Mouse (Mus musculus): ENCODE data around the gene Xpnpep2. TPM values are rescaled to one million over a fixed set of nuclear protein-coding genes. Genes with fewer than 3 reads are reported as not detected.

Xpnpep2 gene
- polyA plus RNA-seq, 1 experiment, result not detected

DNA sequence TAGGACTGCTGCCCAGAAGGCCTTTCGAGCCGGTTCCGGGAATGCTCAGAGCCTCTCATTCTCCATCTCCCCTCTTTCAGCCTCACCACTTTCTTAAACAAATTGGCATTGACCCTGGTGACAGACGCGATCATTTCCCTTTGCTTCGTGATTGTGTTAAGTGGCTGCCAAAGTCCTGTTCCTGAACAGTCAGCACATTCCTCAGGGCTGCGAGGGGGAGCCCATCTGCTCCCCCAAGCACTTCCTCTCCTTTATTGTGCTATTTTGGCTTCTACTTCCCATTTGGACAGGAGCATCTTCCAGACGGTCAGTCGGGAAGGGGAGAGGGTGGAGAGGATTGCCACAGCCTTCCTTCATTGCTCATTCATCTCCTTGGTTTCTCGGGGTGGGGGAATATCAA is 16.4 kb upstream of the Xpnpep2 start:
- H3K36me3 ChIP-seq (ENCODE audit: control insufficient read depth), result no peaks in the 10 kb centered on the region
- no peak overlapping the region for H3K4me3 ChIP-seq (replicated peaks)
- H3K4me1 ChIP-seq (ENCODE audit: control insufficient read depth), result no peaks in the 10 kb centered on the region
- no peaks in the 10 kb centered on the region for H3K9me3 ChIP-seq (ENCODE audit: control insufficient read depth, low read length)
- peaks cover 5% of the 10 kb centered on the region; the same call in 1 of the 2 replicates for H3K27me3 ChIP-seq (ENCODE audit: control insufficient read depth)
- TF ChIP-seq GATA1 (IDR thresholded peaks at IDR 0.05; ENCODE audit: low read length) (no peak), TAL1 (IDR thresholded peaks at IDR 0.05; ENCODE audit: low read length) (no peak)

DNA sequence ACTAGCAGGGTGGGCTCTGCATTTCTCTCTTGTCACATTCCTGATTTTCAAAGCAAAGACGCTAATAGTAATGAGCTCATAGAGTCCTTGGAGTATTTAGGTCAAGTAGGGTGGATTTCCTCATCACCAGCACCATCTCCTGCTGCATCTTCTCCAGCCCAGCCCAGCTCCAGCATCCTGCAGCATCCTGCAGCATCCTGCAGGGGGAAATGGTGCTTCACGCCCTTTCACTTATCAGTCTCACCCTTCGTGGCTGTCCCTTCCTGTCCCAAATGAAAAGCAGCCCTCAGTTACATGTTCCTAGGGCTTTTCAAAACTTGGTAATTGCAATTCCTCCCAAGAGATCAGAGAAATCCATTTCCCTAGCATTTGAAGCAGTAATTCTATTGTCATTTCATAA is 15.0 kb upstream of the Xpnpep2 start:
- no peaks in the 10 kb centered on the region for H3K36me3 ChIP-seq (ENCODE audit: control insufficient read depth)
- peaks cover 2% of the 10 kb centered on the region; the same call in 1 of the 2 replicates for H3K27me3 ChIP-seq (ENCODE audit: control insufficient read depth)
- H3K4me3 ChIP-seq (replicated peaks), result no peak overlapping the region
- H3K4me1 ChIP-seq (ENCODE audit: control insufficient read depth), result no peaks in the 10 kb centered on the region
- no peak for TF ChIP-seq TAL1 (IDR thresholded peaks at IDR 0.05; ENCODE audit: low read length)
- TF ChIP-seq GATA1 (IDR thresholded peaks at IDR 0.05; ENCODE audit: low read length), result no peak
- H3K9me3 ChIP-seq (ENCODE audit: control insufficient read depth, low read length), result no peaks in the 10 kb centered on the region

DNA sequence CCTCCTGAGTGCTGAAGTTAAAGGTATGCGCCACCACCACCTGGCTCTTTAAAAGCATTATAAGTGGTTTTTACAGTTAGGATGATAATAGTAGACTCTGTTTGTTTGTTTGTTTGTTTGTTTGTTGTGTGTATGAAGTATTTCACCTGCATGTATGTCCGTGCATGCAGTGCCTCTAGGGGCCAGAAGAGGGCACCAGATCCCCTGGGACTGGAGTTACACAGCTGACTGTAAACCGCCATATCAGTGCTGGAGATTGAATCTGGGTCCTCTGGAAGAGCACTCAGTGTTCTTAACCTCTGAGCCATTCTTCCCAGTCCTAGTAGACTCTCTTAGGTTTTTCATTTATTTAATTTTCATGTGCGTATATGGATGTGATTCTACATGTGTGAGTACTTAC is 13.9 kb upstream of the Xpnpep2 start:
- Histone ChIP-seq H3K9me3 (ENCODE audit: control insufficient read depth, low read length) (no peaks in the 10 kb centered on the region), H3K27me3 (ENCODE audit: control insufficient read depth) (no peaks in the 10 kb centered on the region), H3K4me1 (ENCODE audit: control insufficient read depth) (no peaks in the 10 kb centered on the region), H3K4me3 (replicated peaks) (no peak overlapping the region), H3K36me3 (ENCODE audit: control insufficient read depth) (no peaks in the 10 kb centered on the region)
- TF ChIP-seq TAL1 (IDR thresholded peaks at IDR 0.05; ENCODE audit: low read length), result no peak
- no peak for TF ChIP-seq GATA1 (IDR thresholded peaks at IDR 0.05; ENCODE audit: low read length)

DNA sequence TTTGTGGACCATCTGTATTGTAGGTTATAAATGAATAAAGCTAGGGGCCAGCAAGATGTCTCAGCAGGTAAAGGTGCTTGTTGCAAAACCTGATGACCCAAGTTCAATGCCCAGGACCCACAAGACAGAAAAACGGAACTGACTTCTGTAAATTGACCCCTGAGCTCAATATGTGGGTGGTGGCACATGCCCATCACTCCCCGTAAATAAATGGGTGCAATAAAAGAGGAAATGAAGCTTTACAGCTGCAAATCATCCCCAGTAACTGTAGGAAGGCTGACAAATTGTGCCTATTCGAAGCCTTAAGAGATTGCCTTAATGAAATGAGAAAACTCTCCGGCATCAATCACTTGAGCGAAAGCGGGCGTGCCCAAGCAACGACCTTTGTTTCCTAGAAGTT is 11.9 kb upstream of the Xpnpep2 start:
- Histone ChIP-seq H3K36me3 (ENCODE audit: control insufficient read depth) (no peaks in the 10 kb centered on the region), H3K27me3 (ENCODE audit: control insufficient read depth) (no peaks in the 10 kb centered on the region), H3K4me1 (ENCODE audit: control insufficient read depth) (no peaks in the 10 kb centered on the region), H3K9me3 (ENCODE audit: control insufficient read depth, low read length) (no peaks in the 10 kb centered on the region), H3K4me3 (replicated peaks) (no peak overlapping the region)
- no peak for TF ChIP-seq TAL1 (IDR thresholded peaks at IDR 0.05; ENCODE audit: low read length)
- no peak for TF ChIP-seq GATA1 (IDR thresholded peaks at IDR 0.05; ENCODE audit: low read length)

DNA sequence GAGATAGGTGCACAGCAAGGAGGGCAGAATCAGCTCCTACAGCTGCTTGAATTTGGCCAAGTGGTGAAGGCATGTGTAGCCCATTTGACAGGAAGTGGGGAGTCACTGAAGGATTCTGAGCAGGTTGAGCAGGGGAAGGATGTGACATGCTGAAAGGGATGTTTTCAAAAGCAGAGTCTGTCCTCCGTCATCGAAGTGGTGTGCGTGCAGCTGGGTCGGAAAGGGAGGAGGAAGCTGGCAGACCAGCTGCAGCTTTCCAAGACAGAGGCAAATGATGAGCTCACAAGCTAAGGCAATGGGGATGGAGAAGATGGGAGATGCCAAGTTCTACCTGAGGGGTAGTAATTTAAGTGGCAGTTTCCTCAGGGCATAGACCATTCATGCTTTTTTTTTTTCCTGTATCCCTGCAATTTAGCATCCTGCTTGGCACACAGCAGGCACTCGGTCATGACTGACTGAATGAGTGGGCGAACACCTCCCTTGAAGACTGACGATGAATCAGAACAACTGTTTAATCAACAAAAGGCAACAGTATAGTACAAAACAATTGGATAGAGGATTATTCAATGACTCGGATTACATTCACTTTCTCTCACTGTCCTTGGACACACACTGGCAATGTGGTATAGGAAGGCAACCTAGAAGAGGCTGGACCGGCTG is 9.9 kb upstream of the Xpnpep2 start:
- no peak overlapping the region for H3K4me3 ChIP-seq (replicated peaks)
- no peaks in the 10 kb centered on the region for H3K4me1 ChIP-seq (ENCODE audit: control insufficient read depth)
- H3K36me3 ChIP-seq (ENCODE audit: control insufficient read depth), result no peaks in the 10 kb centered on the region
- TF ChIP-seq TAL1 (IDR thresholded peaks at IDR 0.05; ENCODE audit: low read length) (no peak), GATA1 (IDR thresholded peaks at IDR 0.05; ENCODE audit: low read length) (no peak)
- no peaks in the 10 kb centered on the region for H3K27me3 ChIP-seq (ENCODE audit: control insufficient read depth)
- no peaks in the 10 kb centered on the region for H3K9me3 ChIP-seq (ENCODE audit: control insufficient read depth, low read length)

DNA sequence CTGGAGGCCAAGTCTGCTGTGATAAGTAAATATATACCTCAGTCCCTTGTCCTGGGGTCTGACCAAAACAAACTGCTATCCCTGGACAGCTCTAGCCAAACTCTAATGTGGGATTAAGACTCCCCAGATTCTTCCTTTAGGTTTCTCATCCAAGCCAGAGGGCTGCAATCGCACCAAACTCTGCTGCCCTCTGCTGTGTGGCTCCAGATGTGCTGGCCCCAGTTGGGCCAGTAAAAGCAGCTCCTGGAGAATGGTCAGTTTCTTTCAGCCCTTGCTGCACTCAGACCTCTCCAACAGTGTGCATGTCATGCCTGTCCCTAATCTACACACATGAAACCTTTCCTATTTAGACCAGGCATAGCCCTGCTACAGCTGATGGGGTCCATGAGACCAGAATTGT is 8.7 kb upstream of the Xpnpep2 start:
- no peaks in the 10 kb centered on the region for H3K36me3 ChIP-seq (ENCODE audit: control insufficient read depth)
- H3K27me3 ChIP-seq (ENCODE audit: control insufficient read depth), result no peaks in the 10 kb centered on the region; the same call in 1 of the 2 replicates
- H3K4me1 ChIP-seq (ENCODE audit: control insufficient read depth), result no peaks in the 10 kb centered on the region
- no peaks in the 10 kb centered on the region for H3K9me3 ChIP-seq (ENCODE audit: control insufficient read depth, low read length)
- H3K4me3 ChIP-seq (replicated peaks), result no peak overlapping the region
- TF ChIP-seq GATA1 (IDR thresholded peaks at IDR 0.05; ENCODE audit: low read length), result no peak
- TF ChIP-seq TAL1 (IDR thresholded peaks at IDR 0.05; ENCODE audit: low read length), result no peak

DNA sequence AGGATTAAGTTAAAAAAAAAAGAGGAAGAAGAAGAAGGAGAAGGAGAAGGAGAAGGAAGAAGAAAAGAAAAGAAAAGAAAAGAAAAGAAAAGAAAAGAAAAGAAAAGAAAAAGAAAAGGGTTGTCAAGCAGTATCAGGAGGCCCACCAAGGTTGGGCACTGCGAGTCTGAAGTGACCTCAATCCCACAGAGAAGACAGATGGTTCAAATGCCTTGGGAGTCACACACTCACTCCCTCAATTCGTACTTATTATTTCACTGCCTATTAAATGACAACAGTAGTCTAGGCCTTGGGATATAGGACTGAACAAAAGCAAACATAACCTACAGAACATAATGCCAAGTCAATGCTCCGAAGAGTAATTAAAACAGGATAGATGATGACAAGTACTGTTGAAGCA is 5.3 kb upstream of the Xpnpep2 start:
- H3K27me3 ChIP-seq (ENCODE audit: control insufficient read depth), result no peaks in the 10 kb centered on the region; the same call in 1 of the 2 replicates
- H3K36me3 ChIP-seq (ENCODE audit: control insufficient read depth), result no peaks in the 10 kb centered on the region
- H3K9me3 ChIP-seq (ENCODE audit: control insufficient read depth, low read length), result no peaks in the 10 kb centered on the region
- TF ChIP-seq GATA1 (IDR thresholded peaks at IDR 0.05; ENCODE audit: low read length), result no peak
- TF ChIP-seq TAL1 (IDR thresholded peaks at IDR 0.05; ENCODE audit: low read length), result no peak
- no peaks in the 10 kb centered on the region for H3K4me1 ChIP-seq (ENCODE audit: control insufficient read depth)
- no peak overlapping the region for H3K4me3 ChIP-seq (replicated peaks)

DNA sequence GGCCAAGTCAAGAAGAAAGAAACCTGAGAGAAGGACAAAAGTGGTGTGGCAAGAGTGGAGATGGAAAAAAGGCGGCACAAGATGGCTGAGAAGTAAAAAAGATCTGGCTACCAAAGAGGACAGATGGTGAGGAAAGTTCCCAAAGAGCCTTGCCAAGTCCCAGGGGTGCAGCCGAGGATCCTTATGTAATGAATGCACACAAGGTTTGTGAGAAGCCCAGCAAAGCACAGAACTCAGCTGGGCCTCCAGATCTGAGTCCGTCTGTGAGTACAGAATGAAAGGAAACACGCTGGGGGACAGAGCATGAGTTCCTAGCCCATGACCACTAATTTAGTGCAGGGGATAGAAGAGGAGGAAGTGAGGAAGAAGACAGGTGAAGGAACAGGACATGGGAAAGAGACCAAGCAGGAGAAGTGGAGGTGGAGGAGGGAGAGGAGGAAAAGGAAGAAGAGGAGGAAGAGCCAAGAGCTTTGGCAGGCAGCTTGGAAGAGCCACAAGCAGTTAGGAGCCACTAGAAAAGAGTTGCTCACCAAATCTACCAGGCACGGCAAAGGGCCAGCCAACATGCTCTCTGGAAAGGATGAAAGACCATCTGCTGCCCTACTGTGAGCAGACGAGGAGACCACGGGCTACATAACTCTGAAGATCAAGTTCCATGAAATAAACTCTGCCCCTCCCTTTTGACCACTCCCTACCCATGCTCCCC is 3.6 kb upstream of the Xpnpep2 start:
- H3K36me3 ChIP-seq (ENCODE audit: control insufficient read depth), result no peaks in the 10 kb centered on the region
- TF ChIP-seq GATA1 (IDR thresholded peaks at IDR 0.05; ENCODE audit: low read length), result no peak
- TF ChIP-seq TAL1 (IDR thresholded peaks at IDR 0.05; ENCODE audit: low read length), result no peak

DNA sequence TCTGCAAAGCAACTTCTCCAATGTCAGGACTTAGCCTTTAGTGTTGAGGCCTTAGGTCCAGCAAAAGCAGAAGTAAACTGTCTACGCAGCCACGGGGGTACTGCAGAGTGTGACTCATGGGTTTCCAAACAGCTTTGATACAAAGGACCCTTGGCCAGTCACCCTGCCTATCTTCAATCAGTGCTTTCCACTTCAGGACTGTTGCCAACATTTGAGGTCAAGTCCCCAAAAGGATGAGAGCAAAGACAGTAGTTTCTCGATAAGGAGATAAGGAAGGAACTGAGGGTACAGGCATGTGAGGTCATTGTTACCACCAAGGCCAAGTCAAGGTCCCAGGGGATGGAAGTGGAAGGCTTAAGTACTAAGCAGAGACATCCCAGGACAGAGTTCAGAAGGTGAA is 2.3 kb upstream of the Xpnpep2 start:
- no peak overlapping the region for H3K4me3 ChIP-seq (replicated peaks)
- H3K4me1 ChIP-seq (ENCODE audit: control insufficient read depth), result no peaks in the 10 kb centered on the region
- H3K27me3 ChIP-seq (ENCODE audit: control insufficient read depth), result no peaks in the 10 kb centered on the region; the same call in 1 of the 2 replicates
- TF ChIP-seq GATA1 (IDR thresholded peaks at IDR 0.05; ENCODE audit: low read length), result no peak
- TF ChIP-seq TAL1 (IDR thresholded peaks at IDR 0.05; ENCODE audit: low read length), result no peak
- no peaks in the 10 kb centered on the region for H3K36me3 ChIP-seq (ENCODE audit: control insufficient read depth)
- H3K9me3 ChIP-seq (ENCODE audit: control insufficient read depth, low read length), result no peaks in the 10 kb centered on the region

More for the DNA sequence above, 3.6 kb upstream of the Xpnpep2 start:
- H3K4me3 ChIP-seq (replicated peaks), result no peak overlapping the region
- H3K27me3 ChIP-seq (ENCODE audit: control insufficient read depth), result no peaks in the 10 kb centered on the region; the same call in 1 of the 2 replicates
- no peaks in the 10 kb centered on the region for H3K9me3 ChIP-seq (ENCODE audit: control insufficient read depth, low read length)
- no peaks in the 10 kb centered on the region for H3K4me1 ChIP-seq (ENCODE audit: control insufficient read depth)

Measured in erythroblast, embryonic 14.5 days (primary cell).